Mouse (Mus musculus) C2C12 (cell line): Measurements from ENCODE around the gene Islr.

ENCODE experiments used
- CTCF ChIP-seq: IDR thresholded peaks from one replicate; pipeline ENCODE4 v1.5.1; 2011; ENCODE audit not compliant: control insufficient read depth, insufficient read depth, insufficient read length
- FOSL1 ChIP-seq: IDR thresholded peaks from one replicate; pipeline ENCODE4 v1.8.0; 2011; ENCODE audit warnings: mild to moderate bottlenecking, low read length; ENCODE audit not compliant: poor library complexity, insufficient read depth, severe bottlenecking
- MAX ChIP-seq: IDR thresholded peaks from one replicate; pipeline ENCODE4 v1.6.1; 2011; ENCODE audit warnings: mild to moderate bottlenecking, control low read depth
- MYOD1 ChIP-seq: IDR thresholded peaks from one replicate; pipeline ENCODE4 v1.6.1; 2011; ENCODE audit warnings: low read depth; ENCODE audit not compliant: control insufficient read depth, insufficient read length
- MYOG ChIP-seq: IDR thresholded peaks from one replicate; pipeline ENCODE4 v1.6.1; 2011; ENCODE audit not compliant: control insufficient read depth, insufficient read length; ENCODE audit errors: extremely low read depth
- USF1 ChIP-seq: IDR thresholded peaks from one replicate; pipeline ENCODE4 v1.6.1; 2011; ENCODE audit warnings: low read depth, mild to moderate bottlenecking, control low read depth, moderate library complexity

GRCm38 (mm10) chr9:58198801-58199371 is 5.2 kb downstream of the Islr start:
- TF ChIP-seq CTCF (no peak), USF1 (no peak), MYOD1 (no peak), MAX (no peak), MYOG (no peak), FOSL1 (no peak)
